Mouse (Mus musculus): ENCODE results near the gene Ppm1n.

Gene Ppm1n

DNA sequence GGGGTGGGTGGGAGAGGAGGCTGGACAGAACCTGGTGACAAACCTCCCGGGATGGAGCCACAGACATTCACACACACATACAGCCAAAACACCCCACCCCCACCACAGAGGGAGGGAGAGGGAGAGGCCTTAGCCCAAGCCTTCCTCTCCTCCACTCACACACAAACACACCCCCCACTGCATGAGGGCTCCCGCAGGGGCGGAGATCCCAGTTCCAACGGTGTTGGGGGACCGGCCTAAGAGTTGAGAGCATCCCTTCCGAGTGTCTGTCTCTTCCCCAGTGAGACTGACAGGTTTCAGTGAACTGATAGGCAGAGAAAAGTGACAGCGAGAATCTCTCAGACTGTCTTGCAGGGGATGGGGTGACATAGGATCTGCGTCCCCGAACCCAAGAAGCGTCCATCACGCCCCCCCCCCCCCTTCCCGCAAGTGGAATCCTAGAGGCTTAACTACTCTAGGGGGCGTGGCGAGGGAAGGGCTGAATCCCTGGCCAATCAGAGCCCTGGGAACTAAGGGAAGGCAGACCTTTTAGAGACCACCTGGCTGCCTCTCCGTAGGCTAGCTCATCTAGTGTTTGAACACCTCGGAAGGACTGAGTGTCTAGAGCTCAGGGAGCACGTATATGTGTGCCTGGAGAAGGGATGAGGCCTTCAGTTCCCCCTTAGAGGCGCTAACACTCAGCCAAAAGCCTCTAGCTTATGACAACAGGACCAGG is 28.0 kb upstream of the Ppm1n start:
- peak; percentile 80 for DNase-seq (ENCODE audit: low read depth, low spot score)

DNA sequence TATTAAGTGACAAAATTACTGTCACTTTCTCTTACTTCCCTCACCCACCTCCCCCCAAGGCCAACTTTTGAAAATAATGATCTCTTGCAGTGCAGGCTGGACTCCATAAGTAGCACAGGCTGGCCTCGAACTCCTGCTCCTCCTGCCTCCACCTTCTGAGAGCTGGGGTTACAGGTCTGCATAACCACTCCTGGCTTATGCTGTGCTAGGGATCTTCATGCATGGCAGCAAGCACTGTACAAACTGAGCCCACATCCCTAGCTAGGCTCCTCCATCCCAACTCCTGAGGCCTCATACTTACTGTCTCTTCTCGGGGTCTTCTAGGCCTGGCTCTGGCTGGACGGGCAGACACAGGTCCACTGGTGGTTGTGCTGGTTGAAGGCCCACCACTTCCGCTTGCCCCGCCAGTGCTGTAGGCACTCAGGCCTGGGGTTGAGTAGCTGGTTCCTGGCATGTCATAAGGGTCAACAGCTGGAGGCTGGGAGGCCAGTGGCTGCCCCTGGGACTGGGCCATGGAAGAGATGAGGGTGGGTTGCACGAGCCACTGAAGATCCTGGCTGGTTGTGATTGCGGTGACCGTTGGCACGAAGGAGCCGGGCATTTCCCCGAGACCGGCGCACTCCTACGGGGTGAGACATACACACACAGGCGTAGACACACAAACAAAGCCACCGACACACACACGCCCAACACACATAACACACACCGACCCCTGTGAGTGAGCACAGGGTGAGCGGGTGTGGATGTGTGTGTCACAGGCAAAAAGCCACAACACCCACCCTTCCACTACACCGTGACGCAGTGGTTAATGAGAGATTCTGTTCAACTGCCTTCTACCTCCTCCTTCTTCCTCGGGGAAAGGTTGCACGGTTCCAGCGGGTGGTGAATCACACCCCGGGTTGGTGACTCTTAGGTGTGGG is 27.2 kb upstream of the Ppm1n start:
- DNase-seq (ENCODE audit: low read depth, low spot score) = peak; percentile 63

DNA sequence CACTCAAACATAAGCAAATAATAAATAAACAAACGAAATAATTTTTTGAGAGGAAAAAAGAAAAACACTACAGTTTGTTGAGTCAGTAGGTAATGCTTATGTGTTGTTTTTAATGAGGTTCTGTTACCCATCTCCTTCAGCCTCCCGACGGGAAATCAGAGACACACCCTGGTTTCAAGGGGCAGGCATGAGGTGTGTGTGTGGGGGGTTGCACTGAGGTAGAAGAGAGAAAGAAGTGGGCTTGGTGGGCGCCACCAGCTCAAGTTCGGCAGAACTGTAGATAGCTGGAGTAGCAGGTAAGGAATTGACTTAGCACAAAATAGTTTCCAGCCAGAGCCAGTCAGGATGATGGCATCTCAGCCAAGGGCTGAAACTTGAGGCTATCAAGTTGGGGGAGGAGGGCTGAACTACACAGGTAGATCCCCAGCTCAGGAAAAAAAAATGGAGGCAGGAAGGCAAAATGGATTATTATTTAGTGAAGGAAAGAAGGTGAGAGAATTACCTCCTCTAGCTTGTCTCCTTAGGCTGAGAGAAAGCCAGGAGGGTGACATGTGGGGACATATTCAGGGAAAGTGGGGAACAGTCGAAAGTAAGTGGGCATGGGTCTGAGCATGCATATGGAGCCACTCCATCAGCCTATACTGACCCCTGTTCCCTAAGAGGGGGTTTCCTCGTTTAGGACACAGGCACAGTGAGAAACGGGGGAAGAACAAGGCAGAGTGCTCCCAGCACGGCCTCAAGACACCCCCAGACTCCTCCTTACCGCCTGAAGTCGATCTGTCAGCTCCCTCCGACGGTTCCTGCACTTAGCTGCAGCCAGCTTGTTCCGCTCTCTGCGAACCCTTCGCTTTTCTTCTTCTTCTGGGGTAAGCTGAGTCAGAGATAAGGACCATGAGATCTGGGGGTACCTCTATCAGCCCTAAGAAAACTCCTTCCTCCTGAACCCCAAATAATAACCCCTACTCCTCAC is 26.2 kb upstream of the Ppm1n start:
- DNase-seq (ENCODE audit: low read depth, low spot score) = peak; percentile 50

DNA sequence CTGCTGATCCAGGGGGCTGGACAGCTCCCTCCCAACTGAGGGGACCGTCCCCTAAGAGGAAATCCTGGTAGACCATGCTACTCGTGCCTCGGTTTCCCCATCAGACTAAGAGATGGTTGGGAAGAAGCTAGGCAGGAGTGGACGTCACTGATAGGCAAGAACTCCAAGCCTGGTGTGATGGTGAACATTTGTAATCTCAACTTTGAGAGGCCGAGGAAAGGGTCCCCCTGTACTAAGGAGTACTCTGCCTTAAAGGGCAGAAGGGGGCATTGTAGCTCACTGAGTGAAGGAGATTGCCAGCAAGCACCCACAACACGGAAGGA is 25.5 kb upstream of the Ppm1n start:
- no peak for DNase-seq (ENCODE audit: low read depth, low spot score)

DNA sequence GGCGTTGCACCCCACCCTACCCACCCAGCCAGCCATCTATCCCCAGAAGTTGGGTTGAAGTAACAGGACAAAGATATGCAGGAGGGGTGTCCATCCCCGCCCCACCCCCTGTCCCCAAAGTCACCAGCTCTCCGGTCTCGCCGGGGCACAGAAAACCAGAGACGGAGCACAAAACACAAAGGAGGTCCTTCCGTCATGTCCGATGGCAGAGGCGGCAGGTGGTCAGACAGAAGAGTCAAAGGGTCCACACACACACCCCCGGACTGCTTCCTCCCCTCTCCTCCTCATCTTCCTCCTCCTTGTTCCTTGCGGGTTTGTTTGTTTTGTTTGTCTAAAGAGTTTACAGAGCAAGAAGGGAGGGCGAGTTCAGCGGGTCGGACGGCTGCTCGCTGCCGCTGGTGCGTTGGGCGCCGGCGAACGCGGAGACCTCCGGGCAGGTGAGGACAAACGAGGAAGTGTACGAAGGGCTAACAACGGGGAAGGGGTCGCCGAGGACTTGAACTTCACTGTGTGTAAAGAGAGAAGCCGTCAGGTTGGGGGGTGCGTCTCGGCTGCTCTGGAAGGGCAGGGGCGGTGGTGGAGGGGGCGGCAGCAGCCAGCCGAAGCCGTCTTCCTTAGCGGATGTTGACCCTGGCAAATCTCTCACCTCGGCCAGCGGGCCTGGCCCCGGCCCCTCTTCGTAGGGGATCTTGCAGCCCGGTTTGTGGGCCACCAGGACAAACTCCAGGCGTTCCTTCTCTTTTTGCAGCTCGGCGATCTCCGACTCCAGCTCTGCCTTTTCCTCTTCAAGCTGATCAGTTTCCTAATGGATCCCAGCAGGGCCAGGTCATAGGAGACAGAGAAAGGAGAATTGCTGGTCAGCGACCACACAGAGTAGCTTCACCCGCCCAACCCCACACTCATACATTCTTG is 24.9 kb upstream of the Ppm1n start:
- DNase-seq (ENCODE audit: low read depth, low spot score) = peak; percentile 62

DNA sequence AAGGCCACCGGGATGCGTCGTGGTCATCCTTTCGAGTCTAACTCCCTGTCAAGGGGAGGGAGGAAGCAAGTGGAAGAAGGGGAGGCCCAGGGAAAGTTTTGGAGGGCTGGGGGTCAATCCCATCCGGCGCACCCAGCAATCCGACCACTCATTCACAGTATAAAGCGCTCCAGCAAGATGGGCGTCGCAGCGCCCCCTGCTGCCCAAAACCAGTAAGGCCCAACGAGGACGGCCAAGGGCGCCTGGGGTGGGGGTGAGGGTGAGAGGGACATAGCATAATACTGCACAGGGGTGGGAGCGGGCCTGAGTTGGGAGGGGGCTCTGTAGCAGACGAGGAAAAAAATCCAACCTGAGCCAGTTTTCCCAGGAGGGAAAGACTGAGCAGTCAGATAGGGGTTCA is 23.9 kb upstream of the Ppm1n start:
- DNase-seq (ENCODE audit: low read depth, low spot score) = peak; percentile 85

DNA sequence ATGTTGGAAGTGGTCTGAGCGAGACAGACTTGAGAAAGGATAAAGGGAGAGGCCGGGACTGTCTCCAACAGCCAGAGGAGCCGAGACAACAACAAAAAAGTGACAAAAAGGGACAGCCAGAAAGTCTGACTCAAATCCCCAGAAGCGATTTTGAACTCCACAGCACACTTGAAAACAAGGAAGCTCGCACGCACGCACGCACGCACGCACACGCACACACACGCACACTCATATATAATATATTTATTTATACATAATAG is 23.1 kb upstream of the Ppm1n start:
- no peak for DNase-seq (ENCODE audit: low read depth, low spot score)

DNA sequence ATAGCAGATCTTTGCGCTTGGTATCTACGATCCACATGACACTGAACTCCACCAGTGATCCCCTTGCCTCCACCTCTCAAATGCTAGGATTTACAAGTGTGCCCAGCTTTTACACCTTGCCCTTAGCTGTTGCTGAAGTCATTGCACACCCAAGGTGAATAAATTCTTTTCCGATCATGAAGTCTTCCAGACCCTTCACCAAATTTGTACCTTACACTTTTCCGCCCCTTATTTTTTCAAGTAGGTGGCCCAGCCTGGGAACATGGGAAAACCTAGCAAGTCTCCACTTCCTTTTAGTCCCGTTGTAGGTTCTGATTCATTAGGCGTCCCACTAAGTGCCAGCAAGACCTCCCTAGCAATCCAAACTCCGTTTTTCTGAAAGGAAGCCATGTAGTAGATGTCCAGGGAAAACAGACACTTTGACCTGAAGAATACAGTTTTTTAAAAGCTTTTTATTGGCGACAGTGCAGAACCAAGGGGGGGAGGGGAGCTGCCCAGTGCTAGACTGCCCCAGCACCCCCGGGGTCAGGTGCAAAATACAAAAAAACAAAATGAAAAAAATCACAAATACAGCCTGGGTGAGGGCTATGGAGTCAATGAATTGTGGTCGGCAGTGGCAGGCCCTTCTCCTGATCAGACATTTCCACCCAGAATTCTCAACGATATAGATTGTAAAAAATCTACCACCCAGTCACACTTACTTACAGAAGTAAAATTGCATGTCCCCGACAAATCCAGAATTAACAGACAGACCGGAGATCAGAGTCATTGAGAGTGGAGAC is 22.6 kb upstream of the Ppm1n start:
- DNase-seq (ENCODE audit: low read depth, low spot score) = peak; percentile 79

DNA sequence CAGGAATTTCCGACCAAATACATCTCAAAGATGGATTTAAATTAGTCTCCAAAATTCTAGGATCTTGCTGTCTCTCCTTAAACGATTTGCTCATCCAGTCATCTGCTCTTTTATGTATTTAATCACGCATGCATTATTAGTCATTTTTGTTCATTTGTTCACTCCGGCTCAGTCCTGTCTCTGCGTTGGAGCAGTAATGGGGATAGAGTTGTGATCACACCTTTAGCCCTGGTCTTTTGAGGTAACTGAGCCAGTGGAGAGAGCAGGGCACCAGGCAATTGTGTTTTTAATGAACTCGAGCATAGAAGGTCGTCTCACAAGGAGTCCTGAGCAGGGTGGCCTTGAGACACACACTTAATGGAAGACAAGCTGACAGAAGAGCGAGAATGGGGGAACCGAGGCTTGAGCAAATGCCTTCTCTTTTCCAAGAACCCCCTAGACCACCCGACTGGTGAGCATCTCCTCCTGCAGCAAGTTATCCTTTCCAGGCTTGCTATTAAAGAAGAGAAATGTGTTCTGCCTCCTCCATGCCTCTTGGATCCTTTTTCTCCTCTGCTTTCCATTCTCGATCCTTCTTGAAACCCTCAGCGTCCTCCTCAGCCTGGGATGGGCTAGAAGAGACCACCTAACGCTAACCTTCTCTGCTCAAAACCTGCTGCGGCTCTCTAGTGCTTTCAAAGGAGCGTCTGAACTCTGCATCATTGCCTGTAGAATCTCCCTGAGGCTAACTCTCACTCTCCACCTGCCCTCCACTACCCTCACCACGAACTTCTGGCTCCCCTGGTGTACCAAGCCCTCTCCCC is 21.8 kb upstream of the Ppm1n start:
- peak; percentile 68 for DNase-seq (ENCODE audit: low read depth, low spot score)

DNA sequence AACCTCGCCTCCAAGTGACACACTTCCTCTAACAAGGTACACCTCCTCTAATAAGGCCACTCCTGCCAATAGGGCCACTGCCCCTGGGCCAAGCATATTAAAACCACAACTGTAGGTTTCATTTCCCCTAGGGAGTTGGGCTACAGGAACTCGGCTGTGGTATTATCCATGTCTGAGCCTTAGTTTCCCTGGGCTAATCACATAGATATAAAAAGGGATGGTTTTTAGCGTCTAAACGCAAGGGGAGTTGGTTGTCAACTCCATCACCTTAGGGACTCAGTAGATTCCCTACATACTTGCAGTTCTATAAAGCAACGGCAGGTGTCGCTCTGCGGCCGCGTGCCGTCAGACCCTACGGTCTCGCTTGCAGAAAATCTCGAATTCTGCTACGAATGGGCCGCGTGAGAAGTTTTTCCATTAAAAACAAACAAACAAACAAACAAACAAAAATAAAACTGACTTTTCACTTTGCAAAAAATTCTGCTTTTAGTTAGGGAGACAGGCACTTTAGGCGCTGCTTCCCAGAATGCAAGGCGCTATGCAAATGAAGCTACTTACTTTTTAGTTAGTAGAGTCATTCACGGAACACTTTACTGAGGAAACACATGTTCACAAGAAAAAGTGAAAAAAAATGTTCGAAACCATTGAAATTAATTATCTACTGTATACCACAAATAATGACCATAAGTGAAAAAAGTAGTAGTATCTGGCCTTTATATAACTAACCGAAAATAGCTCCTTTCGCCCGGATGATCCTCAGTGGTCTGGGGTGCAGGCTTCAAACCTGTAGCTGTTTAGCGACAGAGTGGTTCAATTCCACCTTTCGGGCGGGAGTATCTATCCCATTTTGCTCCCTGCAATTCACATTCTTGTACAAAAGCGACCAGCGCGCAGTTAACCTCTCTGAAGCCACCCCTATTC is 20.9 kb upstream of the Ppm1n start:
- DNase-seq (ENCODE audit: low read depth, low spot score) = peak; percentile 90

DNA sequence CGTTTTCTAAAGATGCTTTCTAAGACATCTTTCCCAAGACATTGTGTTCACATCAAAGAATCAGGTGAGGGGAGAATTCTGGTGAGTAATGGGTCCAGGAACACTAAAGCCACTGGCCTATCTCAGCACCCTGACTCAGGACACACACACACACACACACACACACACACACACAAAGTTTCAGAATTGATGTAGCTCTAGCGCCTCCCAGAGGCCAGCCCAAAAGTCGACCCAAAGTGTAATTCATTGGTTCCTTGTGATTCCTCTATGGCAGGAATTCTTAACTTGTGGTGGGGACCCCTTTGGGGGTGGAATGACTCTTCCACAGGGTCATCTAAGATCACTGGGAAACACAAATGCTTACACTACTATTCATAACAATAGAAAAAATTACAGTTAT is 19.3 kb upstream of the Ppm1n start:
- peak; percentile 74 for DNase-seq (ENCODE audit: low read depth, low spot score)

DNA sequence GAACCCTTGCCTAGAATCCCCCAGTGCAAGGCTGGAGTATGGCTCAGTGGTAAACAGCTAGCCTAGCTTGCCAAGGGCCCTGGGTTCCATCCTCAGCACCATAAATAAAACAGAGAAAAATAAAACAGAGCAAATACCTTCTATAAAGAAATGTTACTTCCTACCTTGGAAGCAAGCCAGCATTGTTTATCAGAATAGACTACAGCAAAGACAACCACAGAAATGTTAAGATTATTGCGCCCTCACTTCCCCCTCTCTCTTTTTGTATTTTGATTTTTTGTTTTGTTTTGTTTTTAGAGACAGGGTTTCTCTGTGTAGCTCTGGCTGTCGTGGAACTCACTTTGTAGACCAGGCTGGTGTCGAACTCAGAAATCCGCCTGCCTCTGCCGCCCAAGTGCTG is 17.9 kb upstream of the Ppm1n start:
- no peak for DNase-seq (ENCODE audit: low read depth, low spot score)

DNA sequence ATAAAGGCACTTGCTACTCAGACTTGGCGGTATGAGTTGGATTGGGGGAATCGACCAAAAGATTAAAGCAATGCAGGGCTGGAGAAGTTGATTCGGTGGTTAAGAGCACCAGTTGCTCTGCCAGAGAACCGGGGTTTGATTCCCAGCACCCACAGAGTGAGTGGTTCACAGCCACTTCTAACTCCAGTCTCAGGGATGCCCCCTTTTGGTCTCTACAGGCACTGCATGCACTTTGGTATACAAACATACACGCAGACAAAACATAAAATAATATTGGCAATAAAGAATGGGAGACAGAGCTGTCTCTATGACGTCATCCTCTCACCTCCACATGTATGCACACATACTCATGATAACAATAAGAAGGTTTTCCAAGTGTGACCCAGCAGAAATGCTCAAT is 17.2 kb upstream of the Ppm1n start:
- no peak for DNase-seq (ENCODE audit: low read depth, low spot score)

DNA sequence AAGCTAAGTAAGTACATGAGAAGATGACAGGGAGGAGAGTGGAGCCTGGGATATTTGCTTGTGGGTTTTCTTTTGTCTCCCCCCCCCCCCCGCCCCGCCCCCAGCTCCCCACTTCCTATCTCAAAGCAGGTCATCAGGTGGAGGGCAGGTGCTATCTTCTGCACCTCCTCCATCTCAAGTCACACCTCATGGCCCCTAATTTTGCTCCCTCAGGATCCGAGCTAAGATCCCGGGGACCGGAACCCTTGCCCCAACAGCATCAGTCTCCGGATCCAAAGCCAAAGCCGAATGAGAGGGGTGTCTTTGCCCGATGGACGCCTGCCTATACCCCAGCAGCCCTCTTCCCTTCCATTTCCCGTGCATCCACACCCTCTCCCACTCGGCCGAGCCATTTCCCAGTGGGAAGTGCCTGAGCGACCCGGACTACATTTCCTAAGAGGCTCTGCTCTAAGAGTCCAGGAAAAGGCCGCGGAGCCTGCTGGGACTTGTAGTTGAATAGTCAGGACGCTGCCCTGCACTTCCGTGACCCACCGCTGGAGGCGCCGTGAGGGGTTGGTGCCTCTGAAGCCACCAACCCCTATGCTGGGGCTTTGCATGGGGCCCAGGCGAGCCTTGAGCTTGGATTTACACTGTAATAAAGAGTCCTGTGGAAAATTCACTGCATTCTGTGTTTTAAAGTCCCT is 15.8 kb upstream of the Ppm1n start:
- peak; percentile 89 for DNase-seq (ENCODE audit: low read depth, low spot score)

DNA sequence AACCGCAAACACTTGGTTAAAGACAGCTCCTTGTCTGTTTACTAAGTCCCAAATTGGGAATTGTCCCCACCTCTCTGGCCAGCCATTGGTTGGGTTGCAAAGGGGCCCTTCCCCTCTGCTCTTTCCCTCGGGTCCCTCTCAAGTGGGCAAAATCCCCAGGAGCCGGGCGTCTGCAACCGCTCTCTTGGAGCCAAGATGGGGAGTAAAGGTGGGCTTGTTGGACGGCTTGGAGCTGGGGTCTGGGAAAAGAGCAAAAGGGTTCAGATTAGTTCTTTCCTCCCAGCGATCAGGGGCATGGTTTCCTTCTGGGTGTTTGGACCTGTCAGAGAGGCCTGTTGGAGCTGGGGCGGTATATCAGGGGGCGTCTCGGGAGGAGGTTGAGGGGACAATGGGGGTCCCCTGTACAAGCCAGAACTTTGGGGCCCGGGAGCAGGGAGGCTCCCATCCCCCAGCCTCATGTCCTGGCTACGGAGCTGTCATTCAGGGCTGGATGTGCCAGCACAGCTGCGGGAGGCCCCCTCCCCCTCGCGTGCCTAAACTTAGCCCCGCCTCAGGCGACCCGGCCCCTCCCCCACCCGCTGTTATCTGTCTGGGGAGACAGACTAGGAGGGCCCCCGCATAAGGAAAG is 11.2 kb upstream of the Ppm1n start:
- DNase-seq (ENCODE audit: low read depth, low spot score) = no peak

DNA sequence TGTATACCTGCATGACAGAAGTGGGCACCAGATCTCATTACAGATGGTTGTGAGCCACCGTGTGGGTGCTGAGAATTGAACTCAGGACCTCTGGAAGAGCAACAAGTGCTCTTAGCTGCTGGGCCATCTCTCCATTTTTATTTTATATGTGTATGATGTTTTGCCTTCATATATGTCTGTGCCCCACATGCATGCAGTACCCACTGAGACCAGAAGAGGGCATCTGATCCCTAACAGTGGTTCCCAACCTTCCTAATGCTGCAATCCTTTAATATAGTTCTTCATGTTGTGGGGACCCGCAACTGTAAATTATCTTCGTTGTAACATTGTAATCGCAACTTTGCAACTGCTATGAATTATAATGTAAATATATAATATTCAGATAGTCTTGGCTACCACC is 4.9 kb upstream of the Ppm1n start:
- peak; percentile 59 for DNase-seq (ENCODE audit: low read depth, low spot score)

DNA sequence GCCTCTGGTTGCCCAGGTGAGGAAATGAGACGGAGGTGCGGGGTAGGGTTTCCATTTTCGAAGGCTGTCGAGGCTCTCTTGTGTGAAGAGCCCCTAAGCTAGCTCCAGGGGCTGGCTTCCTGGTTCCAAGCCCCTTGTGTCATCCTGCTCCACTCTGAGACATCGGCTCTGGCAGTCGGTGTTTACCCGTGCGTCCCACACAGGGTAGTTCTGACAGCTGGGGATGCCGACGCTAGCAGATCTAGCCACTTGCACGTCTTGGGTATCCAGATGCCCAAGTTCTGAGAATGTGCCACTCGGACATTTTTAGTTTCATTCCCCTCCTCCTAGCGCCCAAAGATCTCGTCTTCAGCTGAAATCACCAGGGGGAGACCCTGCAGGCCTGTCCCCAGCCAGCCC is 3.5 kb upstream of the Ppm1n start:
- no peak for DNase-seq (ENCODE audit: low read depth, low spot score)

Measured in CD4-positive helper T cell, adult 2 months (primary cell).